Mouse (Mus musculus) brain, embryonic 14.5 days (tissue): ENCODE measurements at regions not wholly inside any gene's neighbourhood (a gene's known extent, or its start where the extent isn't known, plus 50 kb on each side); places are given as distances from the start of the nearest gene placed in this dataset.

Experiments used
- CTCF ChIP-seq: fragments of 200-500 bp; IDR thresholded peaks from 2 replicates; pipeline ENCODE4 v1.5.1; 2012; ENCODE audit warnings: inconsistent platforms, mild to moderate bottlenecking, moderate library complexity, borderline replicate concordance; ENCODE audit not compliant: insufficient read depth, insufficient read length; ENCODE audit errors: extremely low read depth
- POLR2A ChIP-seq: fragments of 200-500 bp; IDR thresholded peaks from 2 replicates; pipeline ENCODE4 v1.6.1; 2012; ENCODE audit warnings: mild to moderate bottlenecking, inconsistent platforms, borderline replicate concordance; ENCODE audit not compliant: poor library complexity, insufficient read depth, insufficient read length, severe bottlenecking; ENCODE audit errors: extremely low read depth

DNA sequence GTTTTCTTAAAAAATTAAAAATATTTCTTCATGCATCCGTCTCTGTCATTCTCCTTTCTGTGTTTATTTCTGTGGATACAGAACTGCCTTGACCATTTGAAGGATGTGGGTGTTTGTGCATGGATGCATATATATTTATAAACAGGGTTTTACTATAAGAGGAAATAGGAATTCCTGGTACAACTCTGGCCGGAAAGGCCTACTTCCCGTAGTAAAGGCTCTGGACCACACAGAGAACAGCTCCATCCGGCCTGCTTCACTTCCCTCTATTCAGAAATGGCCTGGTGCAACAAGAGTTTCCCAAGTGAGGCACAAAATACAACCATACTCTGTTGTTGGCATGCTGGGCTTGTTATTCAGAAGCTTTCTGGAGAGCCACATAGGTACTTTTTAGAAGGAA, 182.1 kb upstream of the Hhip start:
- TF ChIP-seq CTCF (no peak), POLR2A (no peak)
